13 mouse cellular contexts compared by ENCODE assay signal in genomic region chr10:96624406-96624805, GRCm38 (mm10). TPM values are rescaled to one million over a fixed set of nuclear protein-coding genes. Genes with fewer than 3 reads are reported as not detected.
DNase-seq lines count a peak whose midpoint lies in the region; ATAC-seq and TF ChIP-seq lines count a peak whose summit lies in the region.
"Had no signal": no experiment of that assay in that cellular context is flagged by ENCODE, and none has a peak within 500 bp of the region (broad histone marks: within the 10 kb centered on the region; RNA-seq: fewer than 3 reads in every experiment).

No protein-coding gene starts in this region.

- H3K79me2 ChIP-seq in myocyte (ENCODE audit: control insufficient read depth, insufficient read depth): peaks cover 87% of the 10 kb centered on the region

- peak overlapping the region; percentile 55 for H3K27ac ChIP-seq in cerebellum, adult 2 months (ENCODE audit: insufficient read depth, low read length)
- no peak overlapping the region for H3K27ac ChIP-seq in kidney, postnatal 0 days
- H3K27ac ChIP-seq in hindbrain, embryonic 16.5 days (ENCODE audit: low read depth, low read length): no peak overlapping the region
- H3K27ac ChIP-seq: limb, embryonic 15.5 days had no signal

- no peaks in the 10 kb centered on the region for H3K9me3 ChIP-seq in kidney, postnatal 0 days (replicated peaks; ENCODE audit: low read length)
- no peaks in the 10 kb centered on the region for H3K9me3 ChIP-seq in hindbrain, embryonic 16.5 days (ENCODE audit: control insufficient read depth, low read length)
- H3K9me3 ChIP-seq: limb, embryonic 15.5 days had no signal

- ATAC-seq in kidney, postnatal 0 days (replicated peaks; ENCODE audit: low FRiP score, low read depth): no peak
- ATAC-seq in hindbrain, embryonic 16.5 days: no peak
- no peak for ATAC-seq in monocyte, adult 5-6 weeks (replicated peaks; ENCODE audit: insufficient number of reproducible peaks, low FRiP score, low TSS enrichment, poor library complexity, severe bottlenecking)

- H3K36me3 ChIP-seq in kidney, postnatal 0 days (ENCODE audit: insufficient read depth, low read length): peaks cover 6% of the 10 kb centered on the region
- peaks cover 2% of the 10 kb centered on the region; the same call in 1 of the 2 replicates for H3K36me3 ChIP-seq in hindbrain, embryonic 16.5 days (ENCODE audit: control insufficient read depth, insufficient read depth, low read length)
- peaks cover 37% of the 10 kb centered on the region for H3K36me3 ChIP-seq in myocyte (ENCODE audit: control insufficient read depth, insufficient read depth)

- H3K27me3 ChIP-seq in cerebellum, adult 2 months (ENCODE audit: control insufficient read depth, insufficient read depth, low read length): no peaks in the 10 kb centered on the region
- H3K27me3 ChIP-seq in kidney, postnatal 0 days (ENCODE audit: insufficient read depth, low read length): no peaks in the 10 kb centered on the region
- no peaks in the 10 kb centered on the region for H3K27me3 ChIP-seq in hindbrain, embryonic 16.5 days (replicated peaks; ENCODE audit: control insufficient read depth, insufficient read depth, low read length)
- H3K27me3 ChIP-seq in myocyte (ENCODE audit: control insufficient read depth, insufficient read depth, insufficient read length): no peaks in the 10 kb centered on the region
- H3K27me3 ChIP-seq: limb, embryonic 15.5 days had no signal

- H3K9ac ChIP-seq in kidney, postnatal 0 days (ENCODE audit: low read depth, low read length): no peak overlapping the region
- H3K9ac ChIP-seq in hindbrain, embryonic 16.5 days (ENCODE audit: low read depth, low read length): no peak overlapping the region
- H3K9ac ChIP-seq: limb, embryonic 15.5 days had no signal

- WGBS in cerebellum, adult 2 months: 10% methylated on average over 2 of the region's 2 CpGs
- WGBS in kidney, postnatal 0 days: 88% methylated on average over 2 of the region's 2 CpGs
- WGBS in hindbrain, embryonic 16.5 days: 90% methylated on average over 2 of the region's 2 CpGs

- H3K4me2 ChIP-seq in kidney, postnatal 0 days (ENCODE audit: low read length): peak overlapping the region; percentile 4; the same call in 1 of the 2 replicates
- H3K4me2 ChIP-seq in hindbrain, embryonic 16.5 days (ENCODE audit: low read length): peak overlapping the region; percentile 66
- H3K4me2 ChIP-seq in myocyte (ENCODE audit: low read depth): peak overlapping the region; percentile 90
- H3K4me2 ChIP-seq: heart, embryonic 11.5 days; limb, embryonic 15.5 days had no signal

- no peak overlapping the region for H3ac ChIP-seq in myocyte (ENCODE audit: control insufficient read depth, insufficient read length)

- TF ChIP-seq CTCF in cerebellum, adult 2 months (IDR thresholded peaks at IDR 0.05; ENCODE audit: borderline replicate concordance, insufficient read depth, low read depth, low read length): no peak
- no peak for TF ChIP-seq CTCF in kidney, postnatal 0 days (IDR thresholded peaks at IDR 0.05; ENCODE audit: low read depth)

- H3K4me3 ChIP-seq in cerebellum, adult 2 months (replicated peaks; ENCODE audit: insufficient read depth, low read depth, low read length): peak overlapping the region; percentile 79
- no peak overlapping the region for H3K4me3 ChIP-seq in kidney, postnatal 0 days (replicated peaks; ENCODE audit: low read depth, low read length)
- no peak overlapping the region for H3K4me3 ChIP-seq in hindbrain, embryonic 16.5 days (ENCODE audit: low read length)
- H3K4me3 ChIP-seq in myocyte: no peak overlapping the region
- H3K4me3 ChIP-seq: limb, embryonic 15.5 days had no signal

- peak in 1 of 2 experiments; percentile 21 for DNase-seq in cerebellum, adult 2 months
- no peak for DNase-seq in cerebellum, adult 8-10 months
- DNase-seq in kidney, postnatal 0 days (ENCODE audit: low spot score): no peak
- DNase-seq in kidney, adult 8-10 months: no peak
- DNase-seq in urinary bladder, postnatal 36 days (ENCODE audit: low spot score in 2 of 2): no peak
- DNase-seq: adrenal gland, adult 2 months; kidney, postnatal 14 days; thymus, postnatal 14 days had no signal

- H3K4me1 ChIP-seq in cerebellum, adult 2 months (ENCODE audit: control insufficient read depth, insufficient read depth, low read length): peaks cover 10% of the 10 kb centered on the region; the same call in 1 of the 2 replicates
- peaks cover 13% of the 10 kb centered on the region for H3K4me1 ChIP-seq in kidney, postnatal 0 days (replicated peaks; ENCODE audit: insufficient read depth, low read length)
- peaks cover 43% of the 10 kb centered on the region for H3K4me1 ChIP-seq in hindbrain, embryonic 16.5 days (ENCODE audit: control insufficient read depth, insufficient read depth, low read depth, low read length)

- TF ChIP-seq POLR2A in cerebellum, adult 2 months (IDR thresholded peaks at IDR 0.05; ENCODE audit: borderline replicate concordance, insufficient read depth, low read length): no peak
- TF ChIP-seq POLR2A in myocyte (IDR thresholded peaks at IDR 0.05; ENCODE audit: insufficient read length, low read depth): no peak

TF ChIP-seq in myocyte, 11 proteins besides CTCF, POLR2A, EP300 and RAD21:
- TF ChIP-seq POLR2AphosphoS2 (IDR thresholded peaks at IDR 0.05; ENCODE audit: insufficient read length, low read depth) (peak; percentile 44), TCF3 (IDR thresholded peaks at IDR 0.05; ENCODE audit: insufficient read length, low read depth) (no peak)

RNA-seq across cellular contexts. Expression of gene Btg1, which starts 7.6 kb away (rescaled TPM):
- polyA plus RNA-seq in cerebellum, adult 2 months (2012; rRNA removed): 72.7 and 87.6 TPM in 2 replicates
- polyA plus RNA-seq in kidney, postnatal 0 days (2015; fragmentation: Nextera tagmentation; extraction: Ambion mirVana): 54.7 and 59.5 TPM in 2 replicates
- polyA plus RNA-seq in hindbrain, embryonic 16.5 days (2015; fragmentation: Nextera tagmentation; extraction: Ambion mirVana): 34.8 and 41.1 TPM in 2 replicates
- 49.9 TPM for polyA plus RNA-seq in myocyte (2012; fragmentation: generic; extraction: Trizol)
- total RNA-seq in monocyte, adult 5-6 weeks (2017): 595 to 720 TPM (median 610 TPM) in 3 replicates

Comparison
In these comparisons a context has a peak if more than half of its experiments do, and no peak if none do; other contexts are left out.
1. H3K4me2 ChIP-seq: peak in every context shown above with its lines; median percentile 90 in myocyte; 66 in hindbrain, embryonic 16.5 days; 4 in kidney, postnatal 0 days.